Mouse (Mus musculus) stomach, postnatal 0 days (tissue): ENCODE data around the gene Gm42791.

Source experiments
- CTCF ChIP-seq: IDR thresholded peaks from 2 replicates; pipeline ENCODE4 v1.5.1; 2016; ENCODE audit warnings: antibody characterized with exemption, low read depth, mild to moderate bottlenecking, moderate library complexity
- EP300 ChIP-seq: optimal IDR thresholded peaks from 2 replicates; pipeline ENCODE3; 2016; ENCODE audit warnings: antibody characterized with exemption

GRCm38 (mm10) chr5:149003137-149003536 is 8.2 kb upstream of the Gm42791 start:
- TF ChIP-seq CTCF = no peak
- TF ChIP-seq EP300 = no peak
